Mouse (Mus musculus): ENCODE results near the gene Dnah9.

Gene Dnah9

DNA sequence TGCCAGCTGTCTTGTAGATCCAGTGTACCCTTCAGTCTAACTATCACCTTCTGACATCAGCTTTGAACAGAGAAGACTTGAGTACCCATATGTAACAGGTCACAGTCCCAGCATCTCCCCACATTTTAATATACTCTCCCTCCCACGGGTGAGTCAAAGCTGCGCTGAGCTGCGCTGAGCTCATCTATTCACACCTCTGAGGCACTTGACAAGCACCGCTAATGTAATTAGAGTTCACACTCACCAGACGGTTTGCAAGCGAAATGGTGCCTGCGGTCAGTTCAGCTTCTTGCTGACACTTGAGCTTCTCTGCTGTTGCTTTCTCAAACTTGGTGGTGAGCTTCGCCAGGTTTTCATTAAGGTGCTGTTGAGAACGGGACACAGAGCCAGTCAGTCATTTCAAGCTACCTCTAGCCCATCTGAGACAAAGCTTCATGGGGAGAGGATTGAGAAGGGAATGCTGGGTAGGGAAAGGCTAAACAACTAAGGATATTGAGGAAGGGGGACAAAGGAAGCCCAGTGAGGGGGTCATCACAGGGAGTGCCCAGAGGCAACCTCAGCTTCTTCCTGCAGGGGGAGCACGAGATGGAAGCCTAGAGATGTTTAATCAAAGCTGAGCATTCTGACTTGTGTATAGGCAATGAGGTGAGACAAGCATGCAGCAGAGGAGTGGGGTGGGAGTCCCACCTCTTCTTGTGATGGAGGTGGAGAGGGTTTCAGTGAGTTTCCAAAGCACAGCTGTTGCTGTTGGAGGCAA lies 249.7 kb downstream of the Dnah9 start:
- no peak for DNase-seq (ENCODE audit: low read depth)

DNA sequence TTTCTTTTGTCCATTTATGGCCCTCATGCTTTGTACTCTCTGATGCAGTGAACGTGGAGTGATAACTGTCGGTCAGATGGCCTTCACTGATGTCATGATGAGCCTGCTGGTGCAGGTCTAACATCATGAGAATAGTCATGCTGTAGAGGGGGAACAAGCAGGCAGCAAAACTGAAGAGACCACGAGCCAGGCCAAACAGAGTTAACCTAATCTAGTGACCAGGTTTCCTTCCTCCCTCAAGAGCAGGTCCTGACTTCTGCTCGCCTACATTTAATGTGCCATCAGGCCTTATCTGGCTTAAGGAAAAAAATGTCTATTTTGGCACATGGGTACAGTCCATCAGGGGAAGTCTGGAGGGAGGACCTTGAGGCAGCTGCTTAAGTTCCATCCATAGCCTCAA lies 259.2 kb downstream of the Dnah9 start:
- no peak for DNase-seq (ENCODE audit: low read depth)

DNA sequence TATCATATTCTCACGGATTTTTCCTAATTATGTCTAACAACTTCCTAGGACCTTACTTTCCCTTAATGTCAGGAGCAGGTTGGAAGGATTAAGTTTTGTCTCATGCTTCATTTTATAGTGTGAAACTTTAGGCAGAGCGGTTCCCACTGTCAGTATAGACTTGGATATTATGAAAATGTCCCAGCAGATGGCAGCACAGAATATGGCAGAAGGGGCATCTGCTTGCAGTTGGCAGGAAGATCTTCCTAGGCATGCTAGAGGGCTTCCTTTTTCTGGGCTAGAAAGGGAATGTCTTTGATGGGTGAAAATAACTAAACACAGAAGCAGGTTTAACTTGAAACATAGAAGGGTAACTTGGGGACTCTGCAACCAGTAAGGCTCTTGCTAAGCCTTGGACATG lies 262.9 kb downstream of the Dnah9 start:
- DNase-seq (ENCODE audit: low read depth), result no peak

DNA sequence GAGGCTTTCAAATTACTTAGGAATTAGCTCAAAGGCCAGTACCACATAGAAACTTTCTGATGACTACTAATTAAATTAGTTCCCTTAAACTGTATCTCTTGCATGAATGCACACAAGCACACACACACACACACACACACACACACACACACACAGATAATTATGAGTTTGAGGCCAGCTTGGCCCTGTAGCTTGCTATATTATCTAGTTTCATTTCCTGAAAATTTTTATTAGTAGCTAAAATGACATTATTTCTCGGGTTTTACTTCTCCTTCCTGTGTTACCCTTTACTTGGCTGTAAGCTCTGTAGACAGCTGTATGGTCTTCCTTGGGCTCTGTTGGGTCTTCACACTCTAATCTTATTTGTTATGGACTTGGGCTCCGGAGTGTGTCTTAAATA lies 264.4 kb downstream of the Dnah9 start:
- no peak for DNase-seq (ENCODE audit: low read depth)

DNA sequence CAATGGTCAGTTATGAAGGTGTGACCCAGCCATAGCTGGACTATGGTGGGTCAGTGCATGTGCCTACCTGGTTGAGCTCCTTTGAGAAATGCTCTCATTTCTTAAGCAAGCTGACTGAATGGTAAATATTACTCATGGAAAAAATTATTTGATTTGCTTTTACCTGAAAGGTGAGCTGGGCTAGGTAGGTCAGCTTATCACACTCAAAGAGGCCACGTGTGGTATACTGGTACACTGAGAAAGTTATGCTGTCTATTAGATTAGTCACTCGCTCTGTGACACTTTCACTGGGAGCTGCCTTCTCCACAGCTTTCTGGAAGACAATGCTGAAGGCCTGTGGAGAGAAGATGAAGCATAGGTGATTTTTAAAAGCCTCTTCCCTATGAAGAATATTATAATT lies 286.9 kb downstream of the Dnah9 start:
- DNase-seq (ENCODE audit: low read depth), result no peak

DNA sequence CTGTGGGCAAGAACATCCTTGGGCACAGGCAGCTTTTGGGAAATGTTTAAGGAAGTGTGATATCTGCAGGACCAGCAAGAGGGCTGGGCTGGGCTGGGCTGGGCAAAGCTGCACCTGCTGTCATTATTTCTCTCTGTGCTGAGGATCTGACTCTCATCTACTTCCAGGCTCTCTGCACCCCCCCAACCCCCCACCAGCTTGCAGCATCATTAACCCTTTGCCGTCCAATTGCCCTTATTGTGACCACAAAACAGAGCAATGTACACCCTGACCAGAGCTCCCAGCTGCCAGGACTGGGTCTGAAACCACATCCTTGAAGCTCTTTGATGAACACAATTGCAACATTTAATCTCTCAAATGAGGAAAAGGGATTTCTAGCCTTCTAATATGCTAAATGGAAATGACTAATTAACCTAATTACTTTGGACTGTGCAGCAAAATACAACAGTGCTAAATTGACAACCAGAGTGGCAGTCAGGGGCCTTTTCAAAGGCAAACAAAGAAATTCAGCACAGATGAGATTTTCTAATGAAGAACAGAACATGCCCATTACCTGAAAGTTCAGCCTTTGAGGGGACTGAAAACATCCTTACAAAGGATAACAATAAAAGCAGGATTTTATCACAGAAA lies 291.1 kb downstream of the Dnah9 start:
- no peak for DNase-seq (ENCODE audit: low read depth)

DNA sequence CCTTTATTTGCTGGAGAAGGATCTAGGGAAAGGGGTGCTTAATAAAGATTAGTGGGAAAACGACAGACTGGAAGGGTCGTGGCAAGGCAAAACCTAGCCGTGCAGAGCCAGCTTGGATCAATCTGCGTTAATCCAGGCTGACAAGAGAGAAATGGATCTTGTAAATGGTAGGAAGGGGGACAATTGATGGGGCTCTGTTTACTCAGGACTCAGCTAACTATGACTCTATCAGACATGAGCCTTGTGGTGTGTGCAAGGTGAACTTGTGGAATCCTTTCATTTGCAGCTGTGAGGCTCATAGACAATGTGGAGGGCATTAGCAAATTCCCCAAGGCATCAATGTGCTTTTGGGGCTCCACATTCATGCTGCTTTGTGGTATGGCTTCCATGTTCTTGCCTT lies 306.9 kb downstream of the Dnah9 start:
- DNase-seq (ENCODE audit: low read depth), result no peak

DNA sequence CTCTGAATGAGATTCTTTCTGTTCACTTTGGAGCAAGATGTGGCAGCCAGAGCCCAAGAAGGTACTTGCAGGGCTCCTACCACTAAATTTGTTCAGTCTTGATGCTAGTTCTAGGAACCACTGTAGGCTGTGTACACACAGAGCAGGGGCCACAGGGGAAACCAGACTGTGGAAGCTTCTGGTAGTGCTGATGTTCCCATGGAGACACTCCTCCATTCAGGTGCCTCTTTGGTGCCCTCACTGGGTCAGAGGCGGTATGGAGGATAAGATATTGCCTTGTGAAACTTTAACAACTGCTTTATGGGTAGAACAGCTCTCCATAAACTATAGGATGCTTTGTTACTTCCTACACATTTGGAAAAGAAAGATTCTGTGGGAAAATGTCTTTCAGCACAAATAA lies 316.3 kb downstream of the Dnah9 start:
- DNase-seq (ENCODE audit: low read depth), result peak; percentile 16

DNA sequence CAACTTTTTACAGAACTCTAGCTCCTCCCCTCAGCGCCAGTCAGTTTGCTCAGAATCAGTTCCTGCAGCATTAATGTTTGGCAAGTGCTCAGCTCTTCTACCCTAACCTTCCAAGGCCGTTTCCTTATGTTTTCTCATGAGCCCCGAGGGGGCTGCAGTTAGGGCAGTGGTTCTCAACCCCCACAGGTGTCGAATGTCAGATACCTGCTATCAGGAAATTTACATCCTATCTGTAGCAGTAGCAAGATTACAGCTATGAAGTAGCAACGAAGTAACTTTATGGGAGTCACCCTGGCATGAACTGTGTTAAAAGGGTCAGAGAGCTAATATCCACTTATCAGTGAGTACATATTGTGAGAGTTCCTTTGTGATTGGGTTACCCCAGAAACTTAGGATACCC lies 321.9 kb downstream of the Dnah9 start:
- DNase-seq (ENCODE audit: low read depth), result no peak

DNA sequence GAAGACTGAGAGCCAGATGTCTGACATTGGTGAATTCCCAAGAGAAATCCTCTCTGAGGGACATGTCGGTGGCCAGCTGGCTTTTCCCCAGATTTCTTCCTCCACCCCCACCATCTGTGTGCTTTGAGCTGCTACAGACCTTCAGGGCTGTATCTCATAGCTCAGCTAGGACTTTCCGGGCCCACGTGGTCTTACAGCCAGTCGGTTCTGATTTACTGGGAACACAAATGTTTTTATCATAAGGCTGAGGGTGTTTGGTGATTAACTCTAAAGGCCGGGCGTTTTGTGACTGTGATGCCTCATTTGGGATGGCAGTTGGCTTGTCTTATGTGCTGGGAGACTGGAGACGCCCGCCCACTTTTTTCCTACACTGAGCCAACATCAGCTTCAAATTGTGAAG lies 329.4 kb downstream of the Dnah9 start:
- DNase-seq (ENCODE audit: low read depth), result no peak

DNA sequence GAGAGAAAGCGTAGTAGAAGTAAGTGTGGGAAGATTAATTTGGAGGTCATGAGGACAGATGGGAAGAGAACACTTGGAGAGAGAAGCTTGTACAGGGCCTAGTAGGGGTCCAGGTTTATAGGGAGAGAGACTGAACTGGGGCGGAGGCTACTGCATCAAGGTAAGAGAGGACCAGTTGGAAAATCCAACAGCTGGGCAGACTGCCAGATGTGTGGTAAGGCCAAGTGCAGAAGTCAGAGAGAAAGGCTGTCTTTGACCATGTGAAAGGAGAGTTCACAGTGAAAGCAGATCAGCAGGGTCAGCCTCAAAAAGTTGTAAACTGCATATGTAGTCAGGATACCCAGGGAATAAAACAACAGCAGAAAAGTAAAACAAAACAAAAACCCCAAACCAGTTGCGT lies 343.8 kb downstream of the Dnah9 start:
- no peak for DNase-seq (ENCODE audit: low read depth)

DNA sequence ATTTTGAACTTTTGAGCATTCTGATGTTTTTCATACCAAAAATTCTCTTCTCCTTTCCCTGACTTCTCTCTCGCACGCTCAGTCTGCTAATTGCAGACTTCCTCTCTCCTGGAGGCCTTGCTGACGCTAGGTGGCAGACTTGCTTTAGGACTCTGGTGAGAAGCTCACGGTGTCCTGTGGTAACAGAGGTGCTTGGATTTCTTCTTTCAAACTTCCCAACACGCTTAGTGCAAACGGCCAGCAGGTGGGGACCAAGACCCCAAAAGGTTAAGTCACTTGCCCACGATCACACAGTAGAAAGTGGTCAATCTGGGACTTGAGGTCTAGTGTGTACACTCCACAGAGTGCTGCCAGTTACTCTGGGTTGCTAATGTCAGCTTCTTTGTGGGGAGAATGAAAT lies 347.5 kb downstream of the Dnah9 start:
- DNase-seq (ENCODE audit: low read depth), result peak; percentile 40

DNA sequence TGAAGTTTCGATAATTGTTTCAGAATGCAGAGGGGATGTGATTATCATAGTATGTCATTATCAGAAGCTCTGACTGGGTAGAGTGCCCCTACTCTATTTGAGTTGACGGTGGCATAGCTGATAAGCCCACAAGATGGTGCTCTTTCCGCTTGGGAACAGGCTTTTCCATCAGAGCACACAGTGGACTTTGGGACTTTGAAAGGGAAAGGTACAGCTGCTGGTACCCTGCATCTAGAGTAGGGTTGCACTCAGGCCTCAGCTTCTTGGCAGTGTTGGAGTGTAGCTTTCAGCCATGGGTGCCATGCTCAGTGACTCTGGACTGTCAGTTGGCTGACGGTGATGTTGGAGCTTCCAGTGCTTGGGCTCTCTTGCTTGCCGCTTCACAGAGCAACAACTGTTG lies 348.1 kb downstream of the Dnah9 start:
- DNase-seq (ENCODE audit: low read depth), result no peak

DNA sequence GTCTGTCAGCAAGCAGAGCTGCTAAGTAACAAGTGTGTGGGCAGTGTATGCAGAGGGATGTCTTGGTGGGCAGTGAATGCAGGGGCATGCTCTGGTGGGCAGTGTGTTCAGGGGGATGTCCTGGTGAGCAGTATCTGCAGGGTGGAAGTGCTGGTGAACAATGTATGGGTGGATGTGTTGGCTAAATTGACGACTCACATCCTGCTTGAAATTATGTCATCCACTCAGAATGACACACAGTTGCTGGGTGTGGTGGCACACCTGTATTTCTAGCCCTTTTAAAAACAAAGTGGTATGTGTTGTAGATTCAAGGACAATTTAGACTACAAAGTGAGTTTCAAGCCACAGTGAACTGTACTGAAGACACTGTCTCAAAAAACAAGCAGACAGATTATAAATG lies 350.2 kb downstream of the Dnah9 start:
- DNase-seq (ENCODE audit: low read depth), result no peak

DNA sequence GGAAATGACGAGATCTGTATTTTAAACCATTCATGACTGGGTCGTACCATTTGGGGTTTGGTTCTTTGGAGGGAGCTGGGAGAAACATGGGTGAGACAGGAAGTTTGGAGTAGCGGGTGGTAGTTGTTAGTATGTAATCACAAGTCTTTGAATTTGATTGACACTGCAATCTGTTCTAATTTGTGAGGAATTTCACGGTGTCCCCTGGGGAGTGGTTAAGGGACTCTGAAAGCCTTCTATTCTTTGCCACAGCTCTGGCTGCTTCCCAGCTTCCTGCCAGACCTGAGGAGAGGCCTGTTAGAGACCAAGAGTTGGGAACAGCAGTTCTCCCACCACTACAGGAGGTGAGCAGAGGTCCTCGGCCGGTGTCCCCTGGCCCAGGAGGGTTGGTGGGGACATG lies 352.1 kb downstream of the Dnah9 start:
- DNase-seq (ENCODE audit: low read depth), result no peak

DNA sequence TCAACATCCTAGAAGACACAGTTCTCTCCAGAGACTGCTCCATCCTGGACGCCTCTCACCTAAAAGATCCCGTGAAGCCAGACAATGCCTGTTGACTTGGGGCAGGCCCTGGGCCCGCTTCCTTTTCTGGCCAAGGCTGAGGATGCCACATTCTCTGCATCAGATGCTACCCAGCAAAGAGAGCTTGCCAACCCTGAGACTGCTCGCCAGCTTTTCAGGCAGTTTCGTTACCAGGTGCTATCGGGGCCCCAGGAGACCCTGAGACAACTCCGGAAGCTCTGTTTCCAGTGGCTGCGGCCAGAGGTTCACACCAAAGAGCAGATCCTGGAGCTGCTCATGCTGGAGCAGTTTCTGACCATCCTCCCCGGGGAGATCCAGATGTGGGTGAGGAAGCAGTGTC lies 354.0 kb downstream of the Dnah9 start:
- no peak for DNase-seq (ENCODE audit: low read depth)

DNA sequence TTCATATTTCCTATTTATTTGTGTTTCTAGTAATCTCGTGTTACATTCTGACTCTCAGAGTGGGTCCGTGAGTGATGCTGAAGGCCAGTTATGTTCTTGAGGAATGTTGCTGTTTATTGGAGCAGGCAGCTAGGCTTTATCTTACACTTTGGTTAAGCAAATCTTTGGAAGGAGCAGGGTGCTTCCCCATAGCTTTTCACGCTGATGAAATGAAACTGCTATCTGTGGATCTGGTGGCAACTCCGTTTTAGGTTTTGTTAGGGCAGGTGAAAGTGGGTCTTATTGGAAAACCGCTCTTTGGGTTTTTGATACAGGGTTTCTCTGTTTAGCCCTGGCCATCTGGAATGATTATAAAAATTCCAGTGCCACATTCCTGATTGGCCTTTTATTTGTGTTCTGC lies 356.3 kb downstream of the Dnah9 start:
- no peak for DNase-seq (ENCODE audit: low read depth)

DNA sequence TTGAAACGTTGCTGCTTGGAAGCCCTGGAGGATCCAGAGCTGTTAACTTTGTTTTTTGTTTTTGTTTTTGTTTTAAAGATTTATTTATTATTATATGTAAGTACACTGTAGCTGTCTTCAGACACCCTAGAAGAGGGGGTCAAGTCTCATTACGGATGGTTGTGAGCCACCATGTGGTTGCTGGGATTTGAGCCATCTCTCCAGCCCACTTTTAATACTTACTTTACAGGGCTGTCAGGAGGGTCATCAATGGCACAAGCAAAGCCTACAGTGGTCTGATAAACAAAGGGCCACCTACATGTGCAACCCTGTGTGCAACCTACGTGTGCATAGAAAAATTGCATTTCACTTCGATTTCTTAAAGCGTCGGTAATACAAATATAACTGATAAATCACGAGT lies 360.8 kb downstream of the Dnah9 start:
- no peak for DNase-seq (ENCODE audit: low read depth)

DNA sequence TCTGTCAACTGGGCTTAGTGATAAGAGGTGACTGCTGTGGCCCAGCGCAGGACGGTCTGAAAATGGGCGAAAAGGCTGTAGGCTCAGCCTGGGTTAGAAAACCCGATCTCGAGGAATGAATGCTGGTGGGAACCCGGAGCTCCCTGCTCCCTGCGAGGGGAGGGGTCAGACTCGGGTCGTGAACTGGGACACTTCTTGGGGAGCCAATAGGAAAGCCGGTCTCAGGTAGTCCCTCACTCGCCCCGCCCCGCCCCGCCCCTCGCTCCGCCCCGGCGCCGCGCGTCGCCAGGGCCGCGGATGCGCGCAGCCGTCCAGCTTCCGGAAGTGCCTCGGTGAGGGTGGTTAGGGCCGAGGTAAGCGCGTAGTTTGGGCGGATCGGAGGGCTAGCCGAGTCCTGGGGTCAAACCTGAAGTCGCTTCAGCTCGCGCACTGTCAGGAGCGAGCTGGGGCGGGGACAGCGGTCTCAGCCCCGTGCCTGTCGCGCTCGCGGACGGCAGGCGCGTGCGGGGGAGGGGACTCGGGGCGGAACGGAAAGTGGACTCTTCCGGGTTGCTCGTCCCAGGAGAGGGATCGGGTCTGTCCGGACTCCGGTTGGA lies 361.3 kb downstream of the Dnah9 start, which contains the start of gene Zkscan6:
TSS of gene Zkscan6 (plus strand) at position 267 of the 596 bp plus-strand sequence.
- peak; percentile 91 for DNase-seq (ENCODE audit: low read depth)

DNA sequence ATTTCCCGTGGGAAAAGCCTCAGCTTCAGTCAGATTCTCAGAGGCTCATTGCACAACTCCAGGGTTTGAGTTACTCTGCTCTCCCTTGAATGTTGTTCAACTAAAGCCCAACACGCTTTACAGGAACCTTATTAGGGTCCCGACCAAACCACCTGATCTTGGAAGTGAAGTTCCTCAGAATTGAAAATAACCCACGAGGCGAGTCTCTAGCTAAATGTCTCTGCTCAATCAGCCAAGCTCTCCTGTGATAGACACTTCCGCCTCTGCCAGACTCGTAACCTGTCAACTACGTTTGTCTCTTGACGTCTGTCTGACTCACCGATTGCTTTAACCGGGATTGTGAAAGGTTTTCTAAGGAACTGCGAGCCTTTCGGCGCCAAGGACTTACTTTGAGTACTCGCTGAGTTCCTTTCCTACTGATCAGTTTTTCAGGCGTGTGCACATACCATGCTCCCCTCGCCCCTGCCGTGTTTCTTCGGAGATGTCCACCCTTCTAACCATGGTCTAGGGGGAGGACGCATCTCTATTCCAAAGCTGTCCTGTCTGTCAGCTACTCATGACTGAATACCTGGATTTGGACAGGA lies 361.9 kb downstream of the Dnah9 start:
- DNase-seq (ENCODE audit: low read depth), result peak; percentile 71

DNA sequence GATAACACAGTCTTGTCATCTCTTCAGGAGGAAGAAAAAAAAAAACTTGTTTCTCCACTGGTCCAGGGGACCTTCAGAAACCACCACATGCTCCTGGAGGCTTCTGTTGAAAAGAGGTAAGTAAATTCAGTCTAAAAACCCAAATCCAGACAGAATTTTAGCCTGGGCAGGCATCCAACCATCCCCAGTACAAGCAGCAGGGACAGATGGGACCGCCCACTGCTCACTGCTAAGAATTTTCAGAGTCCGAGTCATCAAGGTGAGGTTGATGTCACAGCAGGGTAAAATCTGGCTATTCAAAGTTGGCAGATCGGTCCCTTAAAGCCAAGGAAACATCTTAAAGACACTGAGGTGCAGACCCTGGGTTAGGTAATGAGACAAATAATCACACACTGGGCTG lies 366.5 kb downstream of the Dnah9 start:
- DNase-seq (ENCODE audit: low read depth), result no peak

DNA sequence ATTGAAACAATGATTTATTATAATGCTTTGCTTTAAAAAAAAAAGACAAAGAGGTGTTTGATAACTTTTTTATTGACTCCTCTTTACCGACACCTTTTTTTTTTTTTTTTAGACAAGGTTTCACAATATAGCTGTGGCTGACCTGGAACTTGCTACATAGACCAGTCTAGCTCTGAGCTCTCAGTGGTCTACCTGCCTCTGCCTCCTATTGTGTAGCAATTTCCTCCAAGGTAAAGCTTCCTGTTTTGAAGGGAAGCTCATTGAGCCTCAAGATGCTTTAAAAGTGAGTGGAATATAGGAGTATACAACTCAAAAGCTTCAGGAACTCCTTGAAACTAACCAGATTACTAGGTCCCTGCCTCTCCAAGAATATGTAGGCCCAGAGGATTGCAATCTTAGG lies 372.5 kb downstream of the Dnah9 start:
- DNase-seq (ENCODE audit: low read depth), result no peak

Measured in c-Kit-positive CD71-positive TER-119-negative erythroid progenitor cells, embryonic 14.5 days (primary cell).